Comparison of ENCODE assay signal across 1 mouse cellular context in the genomic region with DNA sequence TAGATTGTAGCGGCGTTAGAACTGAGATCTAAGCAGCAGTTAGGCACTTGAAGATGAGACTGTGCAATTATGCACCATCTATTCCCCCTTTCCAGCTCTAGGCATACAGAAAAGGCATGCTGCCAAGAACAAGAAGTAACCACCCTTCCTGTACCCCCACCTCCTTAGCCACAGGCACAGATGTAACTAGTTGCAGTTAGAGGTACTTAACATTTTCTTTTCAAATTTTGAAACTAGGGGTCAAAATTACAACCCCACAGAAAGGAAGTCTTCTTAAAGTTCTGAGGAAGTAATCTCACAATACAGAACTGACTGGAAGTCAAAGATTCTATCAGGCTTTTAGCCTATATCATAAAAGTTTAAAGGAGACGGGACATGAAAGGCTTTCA.
A peak's percentile ranks its signal among the peaks of the same experiment; 100 is the strongest.
TF ChIP-seq lines count a peak whose summit lies in the region.

No protein-coding gene starts in this region.

TF ChIP-seq in MEL, 35 proteins besides CTCF, POLR2A, EP300 and RAD21 (continued from another document):
- TF ChIP-seq NELFE (IDR thresholded peaks at IDR 0.05; ENCODE audit: low read depth, low read length) = no peak
- no peak for TF ChIP-seq USF2 (IDR thresholded peaks at IDR 0.05; ENCODE audit: borderline replicate concordance in 1 of 2, insufficient read depth in 1 of 2, low read depth in 1 of 2, low read length in 2 of 2)
- TF ChIP-seq MXI1 (IDR thresholded peaks at IDR 0.05; ENCODE audit: low read depth, low read length) = no peak
- no peak for TF ChIP-seq BHLHE40 (IDR thresholded peaks at IDR 0.05; ENCODE audit: borderline replicate concordance, low read depth, low read length)
- TF ChIP-seq TAL1 (IDR thresholded peaks at IDR 0.05; ENCODE audit: low read length) = no peak
- TF ChIP-seq CHD1 (IDR thresholded peaks at IDR 0.05; ENCODE audit: low read depth, low read length) = no peak
- TF ChIP-seq ZC3H11A (IDR thresholded peaks at IDR 0.05; ENCODE audit: low read depth, low read length) = no peak
- no peak for TF ChIP-seq GABPA (IDR thresholded peaks at IDR 0.05; ENCODE audit: low read depth, low read length)
- TF ChIP-seq ZMIZ1 (IDR thresholded peaks at IDR 0.05; ENCODE audit: low read depth, low read length) = no peak
- peak; percentile 55; the same call in 1 of the 2 replicates for TF ChIP-seq RCOR1 (IDR thresholded peaks at IDR 0.05; ENCODE audit: low read depth, low read length)
- TF ChIP-seq HCFC1 (IDR thresholded peaks at IDR 0.05; ENCODE audit: low read depth, low read length) = no peak
- TF ChIP-seq TCF12 (IDR thresholded peaks at IDR 0.05; ENCODE audit: low read depth, low read length) = peak; percentile 33; the same call in 1 of the 2 replicates
- TF ChIP-seq GATA1 (IDR thresholded peaks at IDR 0.05; ENCODE audit: low read depth, low read length) = 0 out of 2 replicates have a peak, but pooled peaks have one; percentile 18
- no peak for TF ChIP-seq CHD2 (IDR thresholded peaks at IDR 0.05; ENCODE audit: low read length)
